Mouse (Mus musculus): ENCODE measurements around the gene Oosp2. TPM values are rescaled to one million over a fixed set of nuclear protein-coding genes. Genes with fewer than 3 reads are reported as not detected.
A peak's percentile ranks its signal among the peaks of the same experiment; 100 is the strongest.

Oosp2 gene
- total and polyA plus RNA-seq, 2 experiments from 2014 or later = not detected

- WGBS = 64% methylated on average over 2 of the region's 2 CpGs
Measured at GRCm38 (mm10) chr19:11612293-11612692, 48.1 kb downstream of the Oosp2 start.

GRCm38 (mm10) chr19:11611541-11611945 lies 48.8 kb downstream of the Oosp2 start:
- Histone ChIP-seq H3K36me3 (ENCODE audit: insufficient read depth, low read length) (no peaks in the 10 kb centered on the region), H3K4me3 (ENCODE audit: low read length) (no peak overlapping the region), H3K27ac (no peak overlapping the region), H3K9me3 (ENCODE audit: low read length) (no peaks in the 10 kb centered on the region), H3K4me1 (ENCODE audit: insufficient read depth, low read length) (no peaks in the 10 kb centered on the region), H3K27me3 (ENCODE audit: insufficient read depth, low read length) (no peaks in the 10 kb centered on the region), H3K4me2 (ENCODE audit: low read depth, low read length) (no peak overlapping the region), H3K9ac (replicated peaks; ENCODE audit: low read length) (no peak overlapping the region)
- DNase-seq (ENCODE audit: low spot score) (peak; percentile 86), ATAC-seq (peak; percentile 92)
- WGBS = 24% methylated on average over 6 of the region's 6 CpGs
- peak; percentile 79 for TF ChIP-seq CTCF (IDR thresholded peaks at IDR 0.05; ENCODE audit: low read depth)

More at GRCm38 (mm10) chr19:11612293-11612692, 48.1 kb downstream of the Oosp2 start:
- Histone ChIP-seq H3K4me1 (ENCODE audit: insufficient read depth, low read length) (no peaks in the 10 kb centered on the region), H3K4me3 (ENCODE audit: low read length) (no peak overlapping the region), H3K27me3 (ENCODE audit: insufficient read depth, low read length) (no peaks in the 10 kb centered on the region), H3K36me3 (ENCODE audit: insufficient read depth, low read length) (no peaks in the 10 kb centered on the region), H3K4me2 (ENCODE audit: low read depth, low read length) (no peak overlapping the region), H3K9me3 (ENCODE audit: low read length) (no peaks in the 10 kb centered on the region), H3K27ac (no peak overlapping the region), H3K9ac (replicated peaks; ENCODE audit: low read length) (no peak overlapping the region)
- DNase-seq (ENCODE audit: low spot score) (no peak), ATAC-seq (no peak)
- no peak for TF ChIP-seq CTCF (IDR thresholded peaks at IDR 0.05; ENCODE audit: low read depth)

GRCm38 (mm10) chr19:11608172-11608571 lies 52.2 kb downstream of the Oosp2 start:
- Histone ChIP-seq H3K9ac (replicated peaks; ENCODE audit: low read length) (no peak overlapping the region), H3K27me3 (ENCODE audit: insufficient read depth, low read length) (no peaks in the 10 kb centered on the region), H3K36me3 (ENCODE audit: insufficient read depth, low read length) (no peaks in the 10 kb centered on the region), H3K27ac (no peak overlapping the region), H3K4me3 (ENCODE audit: low read length) (no peak overlapping the region), H3K9me3 (ENCODE audit: low read length) (no peaks in the 10 kb centered on the region), H3K4me1 (ENCODE audit: insufficient read depth, low read length) (no peaks in the 10 kb centered on the region), H3K4me2 (ENCODE audit: low read depth, low read length) (no peak overlapping the region)
- WGBS = 12% methylated on average over 1 of the region's 1 CpGs
- peak; percentile 74 for DNase-seq (ENCODE audit: low spot score)
- peak; percentile 78 for TF ChIP-seq CTCF (IDR thresholded peaks at IDR 0.05; ENCODE audit: low read depth)
- ATAC-seq = peak; percentile 50; the same call in 1 of the 2 replicates

GRCm38 (mm10) chr19:11604603-11605002 lies 55.8 kb downstream of the Oosp2 start, which contains the start of gene Ms4a6d:
Gene Ms4a6d, minus strand, starts transcription at chr19:11604849.
- no peak within 1 kb of the TSS for H3K9ac ChIP-seq (replicated peaks; ENCODE audit: low read length)
- no peak for DNase-seq (ENCODE audit: low spot score)
- no peaks in the 10 kb centered on the region for H3K4me1 ChIP-seq (ENCODE audit: insufficient read depth, low read length)
- H3K4me3 ChIP-seq (ENCODE audit: low read length) = no peak within 1 kb of the TSS
- H3K27ac ChIP-seq = no peak within 1 kb of the TSS
- H3K27me3 ChIP-seq (ENCODE audit: insufficient read depth, low read length) = no peaks in the 10 kb centered on the region
- TF ChIP-seq CTCF (IDR thresholded peaks at IDR 0.05; ENCODE audit: low read depth) = no peak
- no peaks in the 10 kb centered on the region for H3K36me3 ChIP-seq (ENCODE audit: insufficient read depth, low read length)
- no peaks in the 10 kb centered on the region for H3K9me3 ChIP-seq (ENCODE audit: low read length)
- ATAC-seq = no peak
- H3K4me2 ChIP-seq (ENCODE audit: low read depth, low read length) = no peak within 1 kb of the TSS
- WGBS = 94% methylated on average over 2 of the region's 2 CpGs

- DNase-seq (ENCODE audit: low spot score) = peak; percentile 63
- ATAC-seq = peak; percentile 71
- no peaks in the 10 kb centered on the region for H3K9me3 ChIP-seq (ENCODE audit: low read length)
- H3K4me3 ChIP-seq (ENCODE audit: low read length) = no peak overlapping the region
- TF ChIP-seq CTCF (IDR thresholded peaks at IDR 0.05; ENCODE audit: low read depth) = peak; percentile 80
- no peak overlapping the region for H3K9ac ChIP-seq (replicated peaks; ENCODE audit: low read length)
- H3K4me1 ChIP-seq (ENCODE audit: insufficient read depth, low read length) = no peaks in the 10 kb centered on the region
- WGBS = 96% methylated on average over 2 of the region's 2 CpGs
- H3K4me2 ChIP-seq (ENCODE audit: low read depth, low read length) = no peak overlapping the region
- H3K36me3 ChIP-seq (ENCODE audit: insufficient read depth, low read length) = no peaks in the 10 kb centered on the region
- no peak overlapping the region for H3K27ac ChIP-seq
- no peaks in the 10 kb centered on the region for H3K27me3 ChIP-seq (ENCODE audit: insufficient read depth, low read length)
Measured at GRCm38 (mm10) chr19:11602026-11602425, 58.3 kb downstream of the Oosp2 start.

- Histone ChIP-seq H3K9ac (replicated peaks; ENCODE audit: low read length) (no peak overlapping the region), H3K4me3 (ENCODE audit: low read length) (no peak overlapping the region), H3K9me3 (ENCODE audit: low read length) (no peaks in the 10 kb centered on the region), H3K27me3 (ENCODE audit: insufficient read depth, low read length) (no peaks in the 10 kb centered on the region), H3K4me2 (ENCODE audit: low read depth, low read length) (no peak overlapping the region), H3K36me3 (ENCODE audit: insufficient read depth, low read length) (no peaks in the 10 kb centered on the region), H3K27ac (no peak overlapping the region), H3K4me1 (ENCODE audit: insufficient read depth, low read length) (no peaks in the 10 kb centered on the region)
- 87% methylated on average over 3 of the region's 3 CpGs for WGBS
- ATAC-seq (no peak), DNase-seq (ENCODE audit: low spot score) (no peak)
- no peak for TF ChIP-seq CTCF (IDR thresholded peaks at IDR 0.05; ENCODE audit: low read depth)
Measured at GRCm38 (mm10) chr19:11601349-11601748, 59.0 kb downstream of the Oosp2 start.

Other genes starting within 250 kb of the Oosp2 start
- not detected in 2 replicates for gene Ms4a4b, start 217.0 kb downstream of the Oosp2 start, total RNA-seq (2014; rRNA removed)
- not detected in 2 replicates for gene Ms4a4b, start 217.0 kb downstream of the Oosp2 start, polyA plus RNA-seq (2015; fragmentation: Nextera tagmentation; extraction: Ambion mirVana)
- gene Ms4a6c, start 191.2 kb downstream of the Oosp2 start, total RNA-seq (2014; rRNA removed) = 0.32 and 2.3 TPM in 2 replicates
- gene Ms4a6c, start 191.2 kb downstream of the Oosp2 start, polyA plus RNA-seq (2015; fragmentation: Nextera tagmentation; extraction: Ambion mirVana) = 2.4 and 3.3 TPM in 2 replicates
- not detected in 2 replicates for gene Gm8369, start 174.6 kb downstream of the Oosp2 start, total RNA-seq (2014; rRNA removed)
- not detected in 2 replicates for gene Gm8369, start 174.6 kb downstream of the Oosp2 start, polyA plus RNA-seq (2015; fragmentation: Nextera tagmentation; extraction: Ambion mirVana)
- gene Ms4a6b, start 144.0 kb downstream of the Oosp2 start, total RNA-seq (2014; rRNA removed) = 3.1 and 8.7 TPM in 2 replicates
- gene Ms4a6b, start 144.0 kb downstream of the Oosp2 start, polyA plus RNA-seq (2015; fragmentation: Nextera tagmentation; extraction: Ambion mirVana) = 2.3 and 2.6 TPM in 2 replicates
- not detected in 2 replicates for gene Ms4a4d, start 123.8 kb downstream of the Oosp2 start, total RNA-seq (2014; rRNA removed)
- not detected in 2 replicates for gene Ms4a4d, start 123.8 kb downstream of the Oosp2 start, polyA plus RNA-seq (2015; fragmentation: Nextera tagmentation; extraction: Ambion mirVana)
- 3.0 and 3.2 TPM in 2 replicates for gene Ms4a6d, start 55.7 kb downstream of the Oosp2 start, total RNA-seq (2014; rRNA removed)
- gene Ms4a6d, start 55.7 kb downstream of the Oosp2 start, polyA plus RNA-seq (2015; fragmentation: Nextera tagmentation; extraction: Ambion mirVana) = 2.3 and 3.0 TPM in 2 replicates
- gene Ms4a2, start 36.8 kb downstream of the Oosp2 start, total RNA-seq (2014; rRNA removed) = 3.7 TPM in 1 of 2 replicates, not detected in the other
- gene Ms4a2, start 36.8 kb downstream of the Oosp2 start, polyA plus RNA-seq (2015; fragmentation: Nextera tagmentation; extraction: Ambion mirVana) = 0.19 and 0.36 TPM in 2 replicates
- gene Ms4a3, start 19.7 kb downstream of the Oosp2 start, total RNA-seq (2014; rRNA removed) = not detected in 2 replicates
- gene Ms4a3, start 19.7 kb downstream of the Oosp2 start, polyA plus RNA-seq (2015; fragmentation: Nextera tagmentation; extraction: Ambion mirVana) = not detected in 2 replicates
- not detected in 2 replicates for gene Oosp1, start 30.6 kb upstream of the Oosp2 start, total RNA-seq (2014; rRNA removed)
- gene Oosp1, start 30.6 kb upstream of the Oosp2 start, polyA plus RNA-seq (2015; fragmentation: Nextera tagmentation; extraction: Ambion mirVana) = not detected in 2 replicates
- gene Oosp3, start 36.5 kb upstream of the Oosp2 start, total RNA-seq (2014; rRNA removed) = not detected in 2 replicates
- gene Oosp3, start 36.5 kb upstream of the Oosp2 start, polyA plus RNA-seq (2015; fragmentation: Nextera tagmentation; extraction: Ambion mirVana) = not detected in 2 replicates
- not detected in 2 replicates for gene Gif, start 87.0 kb upstream of the Oosp2 start, total RNA-seq (2014; rRNA removed)
- not detected in 2 replicates for gene Gif, start 87.0 kb upstream of the Oosp2 start, polyA plus RNA-seq (2015; fragmentation: Nextera tagmentation; extraction: Ambion mirVana)
- gene Mrpl16, start 109.8 kb upstream of the Oosp2 start, total RNA-seq (2014; rRNA removed) = 8.8 and 14.4 TPM in 2 replicates
- 54.2 and 59.1 TPM in 2 replicates for gene Mrpl16, start 109.8 kb upstream of the Oosp2 start, polyA plus RNA-seq (2015; fragmentation: Nextera tagmentation; extraction: Ambion mirVana)
- 9.2 and 16.0 TPM in 2 replicates for gene Stx3, start 158.8 kb upstream of the Oosp2 start, total RNA-seq (2014; rRNA removed)
- 24.3 and 25.5 TPM in 2 replicates for gene Stx3, start 158.8 kb upstream of the Oosp2 start, polyA plus RNA-seq (2015; fragmentation: Nextera tagmentation; extraction: Ambion mirVana)
- gene Olfr1417, start 178.7 kb upstream of the Oosp2 start, total RNA-seq (2014; rRNA removed) = not detected in 2 replicates
- 0.19 and 0.20 TPM in 2 replicates for gene Olfr1417, start 178.7 kb upstream of the Oosp2 start, polyA plus RNA-seq (2015; fragmentation: Nextera tagmentation; extraction: Ambion mirVana)
- gene Olfr1418, start 200.5 kb upstream of the Oosp2 start, total RNA-seq (2014; rRNA removed) = not detected in 2 replicates
- not detected in 2 replicates for gene Olfr1418, start 200.5 kb upstream of the Oosp2 start, polyA plus RNA-seq (2015; fragmentation: Nextera tagmentation; extraction: Ambion mirVana)
- not detected in 2 replicates for gene Olfr1419, start 214.5 kb upstream of the Oosp2 start, total RNA-seq (2014; rRNA removed)
- gene Olfr1419, start 214.5 kb upstream of the Oosp2 start, polyA plus RNA-seq (2015; fragmentation: Nextera tagmentation; extraction: Ambion mirVana) = not detected in 2 replicates
- not detected in 2 replicates for gene Olfr1420, start 226.0 kb upstream of the Oosp2 start, total RNA-seq (2014; rRNA removed)
- not detected in 2 replicates for gene Olfr1420, start 226.0 kb upstream of the Oosp2 start, polyA plus RNA-seq (2015; fragmentation: Nextera tagmentation; extraction: Ambion mirVana)

Data from hindbrain, postnatal 0 days (tissue).